Mouse (Mus musculus) C2C12 (cell line): Measurements from ENCODE around the gene Uhrf1. TPM values are rescaled to one million over a fixed set of nuclear protein-coding genes. Genes with fewer than 3 reads are reported as not detected.

Source experiments
- H3K27me3 ChIP-seq: one replicate; pipeline ENCODE4 v1.6.1; 2011; ENCODE audit not compliant: control insufficient read depth, insufficient read depth, insufficient read length
- H3K36me3 ChIP-seq: one replicate; pipeline ENCODE4 v1.6.1; 2011; ENCODE audit not compliant: control insufficient read depth, insufficient read depth
- H3K4me3 ChIP-seq: one replicate; pipeline ENCODE4 v1.5.1; 2011; ENCODE audit warnings: mild to moderate bottlenecking, control low read depth; ENCODE audit not compliant: poor library complexity, insufficient read depth, severe bottlenecking
- H3K79me2 ChIP-seq: one replicate; pipeline ENCODE4 v1.6.1; 2011; ENCODE audit not compliant: control insufficient read depth, insufficient read depth
- H3K79me3 ChIP-seq: one replicate; pipeline ENCODE4 v1.6.1; 2011; ENCODE audit warnings: low read depth, control low read depth
- H3ac ChIP-seq: one replicate; pipeline ENCODE3; 2011; ENCODE audit warnings: low read depth; ENCODE audit not compliant: control insufficient read depth, insufficient read length
- CEBPB ChIP-seq: IDR thresholded peaks from one replicate; pipeline ENCODE4 v1.6.1; 2011; ENCODE audit warnings: low read depth, mild to moderate bottlenecking, control low read depth, moderate library complexity
- CTCF ChIP-seq: IDR thresholded peaks from one replicate; pipeline ENCODE4 v1.5.1; 2011; ENCODE audit not compliant: control insufficient read depth, insufficient read depth, insufficient read length
- FOSL1 ChIP-seq: IDR thresholded peaks from one replicate; pipeline ENCODE4 v1.8.0; 2011; ENCODE audit warnings: mild to moderate bottlenecking, low read length; ENCODE audit not compliant: poor library complexity, insufficient read depth, severe bottlenecking
- MAX ChIP-seq: IDR thresholded peaks from one replicate; pipeline ENCODE4 v1.6.1; 2011; ENCODE audit warnings: mild to moderate bottlenecking, control low read depth
- MYOD1 ChIP-seq: IDR thresholded peaks from one replicate; pipeline ENCODE4 v1.6.1; 2011; ENCODE audit warnings: low read depth; ENCODE audit not compliant: control insufficient read depth, insufficient read length
- MYOG ChIP-seq: IDR thresholded peaks from one replicate; pipeline ENCODE4 v1.6.1; 2011; ENCODE audit not compliant: control insufficient read depth, insufficient read length; ENCODE audit errors: extremely low read depth
- USF1 ChIP-seq: IDR thresholded peaks from one replicate; pipeline ENCODE4 v1.6.1; 2011; ENCODE audit warnings: low read depth, mild to moderate bottlenecking, control low read depth, moderate library complexity
- polyA plus RNA-seq: library from polyadenylated mRNA; unstranded; fragments of >200 nt; fragmentation: generic; extraction: Trizol; gene quantifications from one replicate; pipeline ENCODE4 v1.2.1, GENCODE M21; 2012; ENCODE audit warnings: missing spikeins

Uhrf1 gene
- polyA plus RNA-seq, 1 experiment, result 93.0 TPM

GRCm38 (mm10) chr17:56271609-56272253 is 31.4 kb upstream of the Uhrf1 start:
- Histone ChIP-seq H3K79me2 (peaks cover 15% of the 10 kb centered on the region), H3ac (no peak overlapping the region)

DNA sequence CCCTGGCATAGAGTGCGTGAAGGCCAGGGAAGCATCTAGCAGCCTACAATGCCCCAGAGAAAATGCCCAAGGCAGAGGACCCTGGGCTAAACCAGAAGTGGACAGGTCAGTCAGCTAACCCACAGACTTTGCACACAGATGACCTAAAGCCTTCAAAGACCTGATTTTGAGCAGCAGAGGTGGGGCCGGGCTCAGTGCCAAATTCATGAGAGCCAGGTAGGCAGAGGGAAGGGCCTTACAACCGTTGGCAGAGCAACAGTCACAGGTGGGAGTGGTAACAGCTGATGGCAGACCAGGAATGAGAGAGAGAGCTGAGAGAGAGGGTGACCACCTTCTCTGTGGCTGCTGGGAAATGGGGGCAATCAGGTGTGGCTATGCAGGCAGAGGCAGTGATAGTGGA is 30.5 kb upstream of the Uhrf1 start:
- Histone ChIP-seq H3K36me3 (peaks cover 4% of the 10 kb centered on the region), H3K79me3 (peaks cover 5% of the 10 kb centered on the region), H3K4me3 (no peak overlapping the region), H3K79me2 (peaks cover 15% of the 10 kb centered on the region), H3ac (no peak overlapping the region), H3K27me3 (no peaks in the 10 kb centered on the region)
- TF ChIP-seq MAX (no peak), MYOD1 (no peak), USF1 (no peak), CEBPB (no peak), MYOG (no peak), FOSL1 (no peak), CTCF (no peak)

More at GRCm38 (mm10) chr17:56271609-56272253, 31.4 kb upstream of the Uhrf1 start:
- Histone ChIP-seq H3K4me3 (no peak overlapping the region), H3K27me3 (no peaks in the 10 kb centered on the region), H3K36me3 (peaks cover 4% of the 10 kb centered on the region), H3K79me3 (peaks cover 5% of the 10 kb centered on the region)
- TF ChIP-seq CEBPB (no peak), MAX (no peak), MYOG (no peak)

DNA sequence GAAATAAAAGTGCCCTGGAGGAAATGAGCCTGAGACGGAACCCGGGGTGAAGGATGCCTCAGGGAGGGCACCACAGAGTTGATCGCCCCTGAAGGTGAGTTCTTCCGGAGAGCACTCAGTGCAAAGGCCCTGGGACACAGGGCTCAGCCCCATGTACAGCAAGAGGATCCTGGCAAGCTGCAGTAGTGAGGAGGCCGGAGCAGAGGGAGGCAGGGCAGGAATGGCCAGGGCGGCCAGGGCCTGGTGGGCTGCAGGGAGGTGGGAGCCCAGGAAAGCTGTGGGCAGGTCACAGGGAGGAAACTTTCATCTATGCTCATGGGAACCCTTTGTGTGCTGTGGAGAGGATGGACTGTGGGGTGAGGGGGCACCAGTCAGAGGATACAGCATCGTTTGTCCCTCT is 29.6 kb upstream of the Uhrf1 start:
- TF ChIP-seq FOSL1 (no peak), USF1 (no peak), CTCF (no peak), CEBPB (no peak), MYOD1 (no peak), MYOG (no peak)
- Histone ChIP-seq H3ac (no peak overlapping the region), H3K79me3 (peaks cover 5% of the 10 kb centered on the region)

GRCm38 (mm10) chr17:56273986-56274385 is 29.1 kb upstream of the Uhrf1 start:
- Histone ChIP-seq H3K27me3 (no peaks in the 10 kb centered on the region), H3K36me3 (peaks cover 4% of the 10 kb centered on the region), H3K4me3 (no peak overlapping the region), H3ac (no peak overlapping the region), H3K79me2 (peaks cover 15% of the 10 kb centered on the region), H3K79me3 (peaks cover 5% of the 10 kb centered on the region)
- TF ChIP-seq USF1, result no peak
- no peak for TF ChIP-seq CTCF
- no peak for TF ChIP-seq MYOD1
- no peak for TF ChIP-seq CEBPB
- TF ChIP-seq MYOG, result no peak
- TF ChIP-seq FOSL1, result no peak
- no peak for TF ChIP-seq MAX

More for the DNA sequence above, 29.6 kb upstream of the Uhrf1 start:
- peaks cover 15% of the 10 kb centered on the region for H3K79me2 ChIP-seq
- H3K27me3 ChIP-seq, result no peaks in the 10 kb centered on the region
- peaks cover 4% of the 10 kb centered on the region for H3K36me3 ChIP-seq
- no peak overlapping the region for H3K4me3 ChIP-seq

- TF ChIP-seq FOSL1 (no peak), MYOG (no peak), CEBPB (no peak), USF1 (no peak), MYOD1 (no peak), MAX (no peak), CTCF (no peak)
- peaks cover 10% of the 10 kb centered on the region for H3K36me3 ChIP-seq
- peaks cover 15% of the 10 kb centered on the region for H3K79me2 ChIP-seq
- H3K4me3 ChIP-seq, result peak overlapping the region; percentile 45
- peak overlapping the region; percentile 74 for H3ac ChIP-seq
- H3K27me3 ChIP-seq, result no peaks in the 10 kb centered on the region
- peaks cover 5% of the 10 kb centered on the region for H3K79me3 ChIP-seq
Measured at GRCm38 (mm10) chr17:56275842-56276480, 27.2 kb upstream of the Uhrf1 start.
